Mouse (Mus musculus): ENCODE measurements at regions not wholly inside any gene's neighbourhood (a gene's known extent, or its start where the extent isn't known, plus 50 kb on each side); places are given as distances from the start of the nearest gene placed in this dataset.

- Histone ChIP-seq H3K27ac (replicated peaks; ENCODE audit: low read depth, low read length) (no peak overlapping the region), H3K4me1 (ENCODE audit: control insufficient read depth, insufficient read depth, low read length) (no peaks in the 10 kb centered on the region), H3K9ac (ENCODE audit: low read length) (no peak overlapping the region), H3K4me2 (ENCODE audit: low read depth, severe bottlenecking) (no peak overlapping the region), H3K9me3 (ENCODE audit: control insufficient read depth, low read length) (no peaks in the 10 kb centered on the region; the same call in 1 of the 2 replicates), H3K27me3 (ENCODE audit: control insufficient read depth, insufficient read depth, low read length) (no peaks in the 10 kb centered on the region), H3K36me3 (ENCODE audit: control insufficient read depth, insufficient read depth, low read length) (no peaks in the 10 kb centered on the region), H3K4me3 (ENCODE audit: low read depth, low read length) (no peak overlapping the region)
- ATAC-seq (ENCODE audit: insufficient number of reproducible peaks, low FRiP score, low TSS enrichment, low read depth) (no peak), DNase-seq (ENCODE audit: low spot score) (no peak)
- 89% methylated on average over 7 of the region's 7 CpGs for WGBS
Measured at GRCm38 (mm10) chr9:116366713-116367112, 191.6 kb upstream of the Tgfbr2 start.

- ATAC-seq (ENCODE audit: insufficient number of reproducible peaks, low FRiP score, low TSS enrichment, low read depth) (no peak), DNase-seq (ENCODE audit: low spot score) (no peak)
- Histone ChIP-seq H3K4me2 (ENCODE audit: low read depth, severe bottlenecking) (no peak overlapping the region), H3K4me1 (ENCODE audit: control insufficient read depth, insufficient read depth, low read length) (no peaks in the 10 kb centered on the region), H3K36me3 (ENCODE audit: control insufficient read depth, insufficient read depth, low read length) (no peaks in the 10 kb centered on the region), H3K27ac (replicated peaks; ENCODE audit: low read depth, low read length) (no peak overlapping the region), H3K4me3 (ENCODE audit: low read depth, low read length) (no peak overlapping the region), H3K9ac (ENCODE audit: low read length) (no peak overlapping the region), H3K27me3 (ENCODE audit: control insufficient read depth, insufficient read depth, low read length) (no peaks in the 10 kb centered on the region), H3K9me3 (ENCODE audit: control insufficient read depth, low read length) (no peaks in the 10 kb centered on the region; the same call in 1 of the 2 replicates)
- 87% methylated on average over 9 of the region's 9 CpGs for WGBS
Measured at GRCm38 (mm10) chr9:116366193-116366592, 191.0 kb upstream of the Tgfbr2 start.

GRCm38 (mm10) chr9:116365701-116366100 lies 190.5 kb upstream of the Tgfbr2 start:
- Histone ChIP-seq H3K4me1 (ENCODE audit: control insufficient read depth, insufficient read depth, low read length) (no peaks in the 10 kb centered on the region), H3K27me3 (ENCODE audit: control insufficient read depth, insufficient read depth, low read length) (no peaks in the 10 kb centered on the region), H3K9me3 (ENCODE audit: control insufficient read depth, low read length) (no peaks in the 10 kb centered on the region; the same call in 1 of the 2 replicates), H3K9ac (ENCODE audit: low read length) (no peak overlapping the region), H3K4me3 (ENCODE audit: low read depth, low read length) (no peak overlapping the region), H3K36me3 (ENCODE audit: control insufficient read depth, insufficient read depth, low read length) (no peaks in the 10 kb centered on the region), H3K4me2 (ENCODE audit: low read depth, severe bottlenecking) (no peak overlapping the region), H3K27ac (replicated peaks; ENCODE audit: low read depth, low read length) (no peak overlapping the region)
- DNase-seq (ENCODE audit: low spot score) (no peak), ATAC-seq (ENCODE audit: insufficient number of reproducible peaks, low FRiP score, low TSS enrichment, low read depth) (no peak)
- 83% methylated on average over 3 of the region's 3 CpGs for WGBS

GRCm38 (mm10) chr9:116365016-116365685 lies 190.0 kb upstream of the Tgfbr2 start:
- no peak overlapping the region for H3K4me2 ChIP-seq (ENCODE audit: low read depth, severe bottlenecking)
- no peak overlapping the region for H3K4me3 ChIP-seq (ENCODE audit: low read depth, low read length)
- ATAC-seq (ENCODE audit: insufficient number of reproducible peaks, low FRiP score, low TSS enrichment, low read depth) (no peak), DNase-seq (ENCODE audit: low spot score) (no peak)
- no peaks in the 10 kb centered on the region for H3K4me1 ChIP-seq (ENCODE audit: control insufficient read depth, insufficient read depth, low read length)
- no peaks in the 10 kb centered on the region for H3K36me3 ChIP-seq (ENCODE audit: control insufficient read depth, insufficient read depth, low read length)
- no peaks in the 10 kb centered on the region; the same call in 1 of the 2 replicates for H3K9me3 ChIP-seq (ENCODE audit: control insufficient read depth, low read length)
- no peaks in the 10 kb centered on the region for H3K27me3 ChIP-seq (ENCODE audit: control insufficient read depth, insufficient read depth, low read length)
- no peak overlapping the region for H3K9ac ChIP-seq (ENCODE audit: low read length)
- H3K27ac ChIP-seq (replicated peaks; ENCODE audit: low read depth, low read length) = no peak overlapping the region
- WGBS = 78% methylated on average over 12 of the region's 12 CpGs

GRCm38 (mm10) chr9:116361092-116361491 lies 185.9 kb upstream of the Tgfbr2 start:
- ATAC-seq (ENCODE audit: insufficient number of reproducible peaks, low FRiP score, low TSS enrichment, low read depth) = no peak
- no peak overlapping the region for H3K4me2 ChIP-seq (ENCODE audit: low read depth, severe bottlenecking)
- no peaks in the 10 kb centered on the region; the same call in 1 of the 2 replicates for H3K9me3 ChIP-seq (ENCODE audit: control insufficient read depth, low read length)
- H3K4me1 ChIP-seq (ENCODE audit: control insufficient read depth, insufficient read depth, low read length) = no peaks in the 10 kb centered on the region
- 86% methylated on average over 3 of the region's 3 CpGs for WGBS
- H3K27ac ChIP-seq (replicated peaks; ENCODE audit: low read depth, low read length) = no peak overlapping the region
- no peaks in the 10 kb centered on the region for H3K27me3 ChIP-seq (ENCODE audit: control insufficient read depth, insufficient read depth, low read length)
- DNase-seq (ENCODE audit: low spot score) = no peak
- H3K36me3 ChIP-seq (ENCODE audit: control insufficient read depth, insufficient read depth, low read length) = no peaks in the 10 kb centered on the region
- no peak overlapping the region for H3K4me3 ChIP-seq (ENCODE audit: low read depth, low read length)
- no peak overlapping the region for H3K9ac ChIP-seq (ENCODE audit: low read length)

- Histone ChIP-seq H3K4me3 (ENCODE audit: low read depth, low read length) (no peak overlapping the region), H3K36me3 (ENCODE audit: control insufficient read depth, insufficient read depth, low read length) (no peaks in the 10 kb centered on the region), H3K4me1 (ENCODE audit: control insufficient read depth, insufficient read depth, low read length) (0 out of 2 replicates have a peak, but pooled peaks cover 3% of the 10 kb centered on the region), H3K27me3 (ENCODE audit: control insufficient read depth, insufficient read depth, low read length) (no peaks in the 10 kb centered on the region), H3K9ac (ENCODE audit: low read length) (no peak overlapping the region), H3K4me2 (ENCODE audit: low read depth, severe bottlenecking) (no peak overlapping the region), H3K9me3 (ENCODE audit: control insufficient read depth, low read length) (no peaks in the 10 kb centered on the region), H3K27ac (replicated peaks; ENCODE audit: low read depth, low read length) (no peak overlapping the region)
- WGBS = 66% methylated on average over 7 of the region's 7 CpGs
- ATAC-seq (ENCODE audit: insufficient number of reproducible peaks, low FRiP score, low TSS enrichment, low read depth) (no peak), DNase-seq (ENCODE audit: low spot score) (no peak)
Measured at GRCm38 (mm10) chr9:116354056-116354732, 179.0 kb upstream of the Tgfbr2 start.

GRCm38 (mm10) chr9:116352801-116353494 lies 177.8 kb upstream of the Tgfbr2 start:
- 84% methylated on average over 4 of the region's 4 CpGs for WGBS
- Histone ChIP-seq H3K9ac (ENCODE audit: low read length) (no peak overlapping the region), H3K9me3 (ENCODE audit: control insufficient read depth, low read length) (no peaks in the 10 kb centered on the region), H3K27me3 (ENCODE audit: control insufficient read depth, insufficient read depth, low read length) (no peaks in the 10 kb centered on the region), H3K27ac (replicated peaks; ENCODE audit: low read depth, low read length) (no peak overlapping the region), H3K36me3 (ENCODE audit: control insufficient read depth, insufficient read depth, low read length) (no peaks in the 10 kb centered on the region), H3K4me1 (ENCODE audit: control insufficient read depth, insufficient read depth, low read length) (0 out of 2 replicates have a peak, but pooled peaks cover 3% of the 10 kb centered on the region), H3K4me2 (ENCODE audit: low read depth, severe bottlenecking) (no peak overlapping the region), H3K4me3 (ENCODE audit: low read depth, low read length) (no peak overlapping the region)
- DNase-seq (ENCODE audit: low spot score) (no peak), ATAC-seq (ENCODE audit: insufficient number of reproducible peaks, low FRiP score, low TSS enrichment, low read depth) (no peak)

GRCm38 (mm10) chr9:116350804-116351547 lies 175.8 kb upstream of the Tgfbr2 start:
- WGBS = 87% methylated on average over 10 of the region's 10 CpGs
- no peak for DNase-seq (ENCODE audit: low spot score)
- H3K4me1 ChIP-seq (ENCODE audit: control insufficient read depth, insufficient read depth, low read length) = 0 out of 2 replicates have a peak, but pooled peaks cover 3% of the 10 kb centered on the region
- no peak overlapping the region for H3K4me3 ChIP-seq (ENCODE audit: low read depth, low read length)
- no peak overlapping the region for H3K27ac ChIP-seq (replicated peaks; ENCODE audit: low read depth, low read length)
- H3K36me3 ChIP-seq (ENCODE audit: control insufficient read depth, insufficient read depth, low read length) = no peaks in the 10 kb centered on the region
- H3K4me2 ChIP-seq (ENCODE audit: low read depth, severe bottlenecking) = no peak overlapping the region
- H3K9me3 ChIP-seq (ENCODE audit: control insufficient read depth, low read length) = no peaks in the 10 kb centered on the region
- no peak for ATAC-seq (ENCODE audit: insufficient number of reproducible peaks, low FRiP score, low TSS enrichment, low read depth)
- H3K9ac ChIP-seq (ENCODE audit: low read length) = no peak overlapping the region
- no peaks in the 10 kb centered on the region for H3K27me3 ChIP-seq (ENCODE audit: control insufficient read depth, insufficient read depth, low read length)

All from limb, embryonic 11.5 days (tissue).